In genomic region chr9:88522569-88523334, GRCm38 (mm10) we compare ENCODE assay signal across 8 mouse cellular contexts. TPM values are rescaled to one million over a fixed set of nuclear protein-coding genes. Genes with fewer than 3 reads are reported as not detected.
DNase-seq lines count a peak whose midpoint lies in the region; ATAC-seq and TF ChIP-seq lines count a peak whose summit lies in the region.

No protein-coding gene starts in this region.

- peak overlapping the region; percentile 95 for H3K9ac ChIP-seq in embryonic facial prominence, embryonic 14.5 days (ENCODE audit: low read depth, low read length)
- H3K9ac ChIP-seq in limb, embryonic 14.5 days (ENCODE audit: low read depth, low read length, severe bottlenecking), result peak overlapping the region; percentile 93
- peak overlapping the region; percentile 88 for H3K9ac ChIP-seq in midbrain, postnatal 0 days (replicated peaks; ENCODE audit: low read length, poor library complexity, severe bottlenecking)

- under 1% methylated on average over 66 of the region's 69 CpGs for WGBS in embryonic facial prominence, embryonic 14.5 days
- WGBS in limb, embryonic 14.5 days, result under 1% methylated on average over 68 of the region's 69 CpGs
- WGBS in midbrain, postnatal 0 days, result under 1% methylated on average over 68 of the region's 69 CpGs

- peak; percentile 94 for DNase-seq in 3T3-L1 (ENCODE audit: low read depth, low spot score)
- peak; percentile 90 to 96 for DNase-seq in adrenal gland, postnatal 4 days (ENCODE audit: low spot score in 2 of 2)
- DNase-seq in embryonic facial prominence, embryonic 14.5 days (ENCODE audit: low spot score), result peak; percentile 99
- peak; percentile 97 for DNase-seq in heart, adult 8-10 months (ENCODE audit: low spot score)
- peak; percentile 97 for DNase-seq in kidney, adult 9 months
- peak; percentile 98 for DNase-seq in limb, embryonic 14.5 days (ENCODE audit: low spot score)
- DNase-seq in midbrain, postnatal 0 days (ENCODE audit: low spot score), result peak; percentile 99
- DNase-seq in spleen, postnatal 14 days (ENCODE audit: low spot score in 2 of 2), result peak; percentile 92 to 97

- no peaks in the 10 kb centered on the region for H3K27me3 ChIP-seq in embryonic facial prominence, embryonic 14.5 days (replicated peaks; ENCODE audit: control insufficient read depth, insufficient read depth, low read length)
- no peaks in the 10 kb centered on the region for H3K27me3 ChIP-seq in limb, embryonic 14.5 days (ENCODE audit: control insufficient read depth, insufficient read depth, low read length)
- H3K27me3 ChIP-seq in midbrain, postnatal 0 days (ENCODE audit: insufficient read depth, low read length), result no peaks in the 10 kb centered on the region

- H3K4me1 ChIP-seq in embryonic facial prominence, embryonic 14.5 days (ENCODE audit: control insufficient read depth, insufficient read depth, low read length), result peaks cover 10% of the 10 kb centered on the region
- peaks cover 8% of the 10 kb centered on the region for H3K4me1 ChIP-seq in limb, embryonic 14.5 days (ENCODE audit: control insufficient read depth, insufficient read depth, low read length)
- H3K4me1 ChIP-seq in midbrain, postnatal 0 days (ENCODE audit: insufficient read depth, low read length), result peaks cover 10% of the 10 kb centered on the region; the same call in 1 of the 2 replicates

- H3K4me3 ChIP-seq in embryonic facial prominence, embryonic 14.5 days (ENCODE audit: low read depth, low read length), result peak overlapping the region; percentile 73
- H3K4me3 ChIP-seq in limb, embryonic 14.5 days (replicated peaks; ENCODE audit: low read length), result peak overlapping the region; percentile 78
- peak overlapping the region; percentile 78 for H3K4me3 ChIP-seq in midbrain, postnatal 0 days (ENCODE audit: low read depth, low read length)

- peak overlapping the region; percentile 70 for H3K4me2 ChIP-seq in embryonic facial prominence, embryonic 14.5 days (ENCODE audit: low read depth, low read length)
- peak overlapping the region; percentile 77 for H3K4me2 ChIP-seq in limb, embryonic 14.5 days (replicated peaks; ENCODE audit: low read depth, low read length, severe bottlenecking)
- peak overlapping the region; percentile 89 for H3K4me2 ChIP-seq in midbrain, postnatal 0 days (ENCODE audit: low read depth, low read length, poor library complexity, severe bottlenecking)

- ATAC-seq in embryonic facial prominence, embryonic 14.5 days (ENCODE audit: low read depth), result peak; percentile 86
- peak; percentile 89 for ATAC-seq in limb, embryonic 14.5 days (ENCODE audit: low FRiP score, low read depth)
- peak; percentile 94 for ATAC-seq in midbrain, postnatal 0 days (ENCODE audit: low FRiP score)

- no peaks in the 10 kb centered on the region for H3K9me3 ChIP-seq in embryonic facial prominence, embryonic 14.5 days (ENCODE audit: control insufficient read depth, low read length)
- H3K9me3 ChIP-seq in limb, embryonic 14.5 days (ENCODE audit: control insufficient read depth, low read length), result no peaks in the 10 kb centered on the region
- H3K9me3 ChIP-seq in midbrain, postnatal 0 days (ENCODE audit: low read length), result no peaks in the 10 kb centered on the region

- peaks cover 17% of the 10 kb centered on the region for H3K36me3 ChIP-seq in embryonic facial prominence, embryonic 14.5 days (ENCODE audit: control insufficient read depth, insufficient read depth, low read length)
- H3K36me3 ChIP-seq in limb, embryonic 14.5 days (ENCODE audit: control insufficient read depth, insufficient read depth, low read length), result peaks cover 14% of the 10 kb centered on the region
- H3K36me3 ChIP-seq in midbrain, postnatal 0 days (ENCODE audit: insufficient read depth, low read length), result 0 out of 2 replicates have a peak, but pooled peaks cover 4% of the 10 kb centered on the region

- peak overlapping the region; percentile 89 for H3K27ac ChIP-seq in embryonic facial prominence, embryonic 14.5 days (replicated peaks; ENCODE audit: low read depth, low read length)
- peak overlapping the region; percentile 91 for H3K27ac ChIP-seq in limb, embryonic 14.5 days (replicated peaks; ENCODE audit: low read depth, low read length)
- peak overlapping the region; percentile 86 for H3K27ac ChIP-seq in midbrain, postnatal 0 days (ENCODE audit: low read depth, low read length)

- peak; percentile 60 for TF ChIP-seq CTCF in midbrain, postnatal 0 days (IDR thresholded peaks at IDR 0.05)

- peak; percentile 100; the same call in 1 of the 2 replicates for TF ChIP-seq POLR2A in limb, embryonic 14.5 days (IDR thresholded peaks at IDR 0.05; ENCODE audit: borderline replicate concordance, extremely low read depth, insufficient read depth, insufficient read length)

RNA-seq across cellular contexts. Expression of gene Zfp949, which starts 25.1 kb away (rescaled TPM):
- total RNA-seq in adrenal gland, postnatal 4 days (2021), result 10 to 100 TPM; 12.8 to 13.7 TPM
- 9.0 and 10.5 TPM in 2 replicates for polyA plus RNA-seq in embryonic facial prominence, embryonic 14.5 days (2014; fragmentation: Nextera tagmentation; extraction: Ambion mirVana)
- 1 to 10 TPM; 5.4 to 8.6 (median 6.0) TPM for total RNA-seq in heart, adult 8-10 months (2022)
- polyA plus RNA-seq in limb, embryonic 14.5 days (2012; rRNA removed), result 8.2 TPM in 2 replicates
- polyA plus RNA-seq in limb, embryonic 14.5 days (2014; fragmentation: Nextera tagmentation; extraction: Ambion mirVana), result 10.1 and 12.4 TPM in 2 replicates
- total RNA-seq in midbrain, postnatal 0 days (2014; rRNA removed), result 11.1 and 16.5 TPM in 2 replicates
- polyA plus RNA-seq in midbrain, postnatal 0 days (2015; fragmentation: Nextera tagmentation; extraction: Ambion mirVana), result 14.9 and 15.1 TPM in 2 replicates

RNA-seq across cellular contexts. Expression of gene Syncrip, which starts 40.4 kb away (rescaled TPM):
- total RNA-seq in adrenal gland, postnatal 4 days (2021), result 100 to 1,000 TPM; 101 to 112 TPM
- 118 and 123 TPM in 2 replicates for polyA plus RNA-seq in embryonic facial prominence, embryonic 14.5 days (2014; fragmentation: Nextera tagmentation; extraction: Ambion mirVana)
- total RNA-seq in heart, adult 8-10 months (2022), result 10 to 100 TPM; 52.1 to 62.3 (median 56.1) TPM
- polyA plus RNA-seq in limb, embryonic 14.5 days (2012; rRNA removed), result 59.8 and 86.2 TPM in 2 replicates
- polyA plus RNA-seq in limb, embryonic 14.5 days (2014; fragmentation: Nextera tagmentation; extraction: Ambion mirVana), result 119 and 122 TPM in 2 replicates
- 79.0 and 92.1 TPM in 2 replicates for total RNA-seq in midbrain, postnatal 0 days (2014; rRNA removed)
- polyA plus RNA-seq in midbrain, postnatal 0 days (2015; fragmentation: Nextera tagmentation; extraction: Ambion mirVana), result 55.8 and 64.0 TPM in 2 replicates

RNA-seq across cellular contexts. Expression of gene Trim43a, which starts 57.9 kb away (rescaled TPM):
- 1 to 10 TPM; 1.1 to 1.3 TPM for total RNA-seq in adrenal gland, postnatal 4 days (2021)
- polyA plus RNA-seq in embryonic facial prominence, embryonic 14.5 days (2014; fragmentation: Nextera tagmentation; extraction: Ambion mirVana), result not detected in 2 replicates
- not detected for total RNA-seq in heart, adult 8-10 months (2022)
- 0.05 and 0.15 TPM in 2 replicates for polyA plus RNA-seq in limb, embryonic 14.5 days (2012; rRNA removed)
- not detected in 2 replicates for polyA plus RNA-seq in limb, embryonic 14.5 days (2014; fragmentation: Nextera tagmentation; extraction: Ambion mirVana)
- total RNA-seq in midbrain, postnatal 0 days (2014; rRNA removed), result 0.99 TPM in 1 of 2 replicates, not detected in the other
- polyA plus RNA-seq in midbrain, postnatal 0 days (2015; fragmentation: Nextera tagmentation; extraction: Ambion mirVana), result 0.07 and 0.29 TPM in 2 replicates

Comparison
In these comparisons a context has a peak if more than half of its experiments do, and no peak if none do; other contexts are left out.
1. Peak in every context shown above with its lines: DNase-seq, ATAC-seq, H3K4me3 ChIP-seq and H3K27ac ChIP-seq.